Mouse (Mus musculus): Measurements from ENCODE around the gene Epn2.

- TF ChIP-seq CTCF (IDR thresholded peaks at IDR 0.05): no peak
- TF ChIP-seq EP300 (IDR thresholded peaks at IDR 0.05): no peak
These were observed 19.9 kb downstream of the Epn2 start for GRCm38 (mm10) chr11:61559572-61559971.

Data from lung, postnatal 0 days (tissue).